Mouse (Mus musculus): ENCODE data around the gene Hist1h2ag.
A peak's percentile ranks its signal among the peaks of the same experiment; 100 is the strongest.

The Hist1h2ag gene

DNA sequence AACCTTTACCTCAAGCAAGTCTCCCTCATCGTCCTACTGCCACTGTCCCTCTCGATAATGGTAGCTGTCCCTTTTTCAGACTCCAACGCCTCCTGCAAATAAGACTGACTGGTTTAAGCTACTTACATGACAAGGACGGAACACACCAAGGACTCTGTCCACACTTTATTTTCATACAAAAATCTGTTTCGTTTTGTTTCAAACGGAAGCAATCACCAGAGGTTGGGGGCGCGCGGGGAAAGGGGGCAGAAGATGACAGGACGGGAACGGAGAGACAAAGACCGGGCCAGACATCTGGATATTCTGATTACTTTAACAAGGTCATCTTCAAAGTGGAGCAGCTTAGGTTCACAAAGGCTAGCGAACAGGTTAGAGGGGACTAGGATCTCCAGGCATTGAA, 29.0 kb downstream of the Hist1h2ag start:
- peak in 1 of 2 experiments; percentile 61 for DNase-seq (ENCODE audit: inconsistent age in 2 of 2, low spot score in 1 of 2)

DNA sequence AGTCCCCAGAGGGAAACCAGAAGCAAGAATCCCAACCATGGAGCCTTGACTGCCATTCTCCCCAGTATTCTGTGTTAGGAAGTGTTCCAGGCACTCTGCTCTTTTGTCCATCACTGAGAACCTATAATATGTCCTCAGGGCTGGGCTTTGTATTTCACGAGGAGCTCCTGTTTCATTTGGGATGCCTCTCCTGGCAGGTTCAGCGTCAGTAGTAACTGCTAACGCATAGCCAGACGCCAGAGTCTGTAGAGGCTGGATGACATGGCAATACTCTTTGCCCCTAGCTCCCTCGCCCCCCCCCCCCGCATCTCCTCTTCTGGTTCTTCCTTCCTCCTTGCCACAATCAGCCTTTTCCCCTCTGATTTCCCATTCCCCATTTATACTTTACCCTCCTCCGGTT, 33.1 kb downstream of the Hist1h2ag start, which contains the start of gene Prss16:
Gene Prss16 (minus strand): TSS at position 101 of the 400 bp plus-strand sequence.
- no peak for DNase-seq (ENCODE audit: inconsistent age in 2 of 2, low spot score in 1 of 2)

GRCm38 (mm10) chr13:22008707-22009106, 34.0 kb downstream of the Hist1h2ag start:
- DNase-seq (ENCODE audit: inconsistent age in 2 of 2, low spot score in 1 of 2), result no peak

- no peak for DNase-seq (ENCODE audit: inconsistent age in 2 of 2, low spot score in 1 of 2)
Observed at GRCm38 (mm10) chr13:22007872-22008271, 34.9 kb downstream of the Hist1h2ag start.

DNA sequence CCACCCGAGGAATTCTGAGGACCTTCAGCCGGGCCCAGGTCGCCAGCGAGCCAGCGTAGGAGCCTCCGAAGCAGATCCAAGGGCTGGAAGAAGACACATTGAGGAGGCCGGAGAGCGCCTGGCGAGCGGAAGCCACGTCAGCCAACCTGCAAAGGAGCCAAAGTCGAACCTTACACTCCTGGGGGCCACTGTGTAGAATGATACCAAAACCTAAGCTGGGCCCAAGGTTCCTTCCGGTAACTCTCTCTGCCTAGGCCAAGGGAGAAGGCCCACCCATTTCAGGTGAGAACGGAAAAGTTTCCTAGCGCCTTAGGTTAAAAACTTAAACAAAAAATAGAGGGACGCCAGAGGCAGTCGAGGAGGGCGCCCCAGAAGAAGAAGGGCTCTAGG, 35.6 kb downstream of the Hist1h2ag start:
- no peak for DNase-seq (ENCODE audit: inconsistent age in 2 of 2, low spot score in 1 of 2)

- peak; percentile 38 to 88 for DNase-seq (ENCODE audit: inconsistent age in 2 of 2, low spot score in 1 of 2)
Observed at GRCm38 (mm10) chr13:22006334-22007120, 36.2 kb downstream of the Hist1h2ag start.

DNA sequence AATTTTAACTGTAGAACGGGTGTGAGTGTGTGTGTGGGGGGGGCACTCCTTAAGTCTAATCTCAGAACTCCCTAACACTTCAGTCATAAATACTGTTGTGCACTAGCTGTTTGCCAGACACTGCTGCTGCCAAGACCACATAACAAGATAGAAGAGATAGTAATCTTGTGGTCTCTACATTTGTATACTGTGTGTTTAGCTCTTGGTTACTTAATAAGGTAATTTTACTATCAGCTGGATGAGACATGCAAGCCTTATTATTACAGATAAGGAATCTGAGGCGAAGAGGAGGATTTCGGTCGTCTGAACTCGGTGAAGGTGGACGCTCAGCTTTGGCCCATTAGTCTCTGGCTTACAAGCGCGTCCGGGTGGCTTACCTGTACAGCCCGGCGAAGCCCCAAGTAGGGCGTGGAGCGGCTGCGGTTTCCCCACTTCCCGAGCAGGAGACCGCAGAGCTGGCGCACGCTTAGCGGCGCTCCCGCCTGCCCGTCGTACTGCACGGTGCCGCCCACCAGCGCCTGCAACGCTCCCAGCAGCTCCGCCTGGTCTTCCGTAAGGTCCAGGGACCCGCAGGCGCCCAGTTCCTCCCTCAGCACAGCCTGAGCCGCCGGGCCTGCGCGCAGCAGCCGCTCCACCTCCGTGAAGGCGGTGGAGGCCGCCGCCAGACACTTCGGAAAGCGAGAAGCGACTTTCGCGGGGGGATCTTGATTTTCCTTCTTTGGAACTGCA, 37.0 kb downstream of the Hist1h2ag start:
- peak in 1 of 2 experiments; percentile 39 for DNase-seq (ENCODE audit: inconsistent age in 2 of 2, low spot score in 1 of 2)

- no peak for DNase-seq (ENCODE audit: inconsistent age in 2 of 2, low spot score in 1 of 2)
Observed at GRCm38 (mm10) chr13:22001823-22002222, 40.9 kb downstream of the Hist1h2ag start.

DNA sequence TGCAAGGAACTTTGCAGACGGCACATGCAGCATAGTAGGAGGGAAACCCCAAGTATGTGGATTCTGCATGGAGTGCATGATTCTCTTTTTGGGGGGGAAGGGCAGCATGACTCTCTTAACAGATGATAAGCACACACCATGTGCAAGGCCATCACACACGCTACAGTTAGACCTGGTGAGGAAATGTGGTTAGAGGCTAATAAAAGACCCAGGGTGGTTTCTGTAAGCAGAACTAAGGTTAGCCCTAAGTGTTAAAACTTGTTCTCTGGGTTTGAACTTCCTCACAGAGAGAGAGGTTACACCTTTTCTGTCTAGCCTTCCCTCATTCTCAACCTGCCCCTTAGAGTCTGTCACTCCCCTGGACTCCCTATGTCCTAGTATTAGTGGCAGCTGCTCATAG, 41.4 kb downstream of the Hist1h2ag start:
- DNase-seq (ENCODE audit: inconsistent age in 2 of 2, low spot score in 1 of 2), result no peak

- no peak for DNase-seq (ENCODE audit: inconsistent age in 2 of 2, low spot score in 1 of 2)
Observed at GRCm38 (mm10) chr13:21999147-21999546, 43.6 kb downstream of the Hist1h2ag start.

GRCm38 (mm10) chr13:21998412-21998811, 44.3 kb downstream of the Hist1h2ag start:
- DNase-seq (ENCODE audit: inconsistent age in 2 of 2, low spot score in 1 of 2), result no peak

GRCm38 (mm10) chr13:21997821-21998220, 44.9 kb downstream of the Hist1h2ag start:
- no peak for DNase-seq (ENCODE audit: inconsistent age in 2 of 2, low spot score in 1 of 2)

DNA sequence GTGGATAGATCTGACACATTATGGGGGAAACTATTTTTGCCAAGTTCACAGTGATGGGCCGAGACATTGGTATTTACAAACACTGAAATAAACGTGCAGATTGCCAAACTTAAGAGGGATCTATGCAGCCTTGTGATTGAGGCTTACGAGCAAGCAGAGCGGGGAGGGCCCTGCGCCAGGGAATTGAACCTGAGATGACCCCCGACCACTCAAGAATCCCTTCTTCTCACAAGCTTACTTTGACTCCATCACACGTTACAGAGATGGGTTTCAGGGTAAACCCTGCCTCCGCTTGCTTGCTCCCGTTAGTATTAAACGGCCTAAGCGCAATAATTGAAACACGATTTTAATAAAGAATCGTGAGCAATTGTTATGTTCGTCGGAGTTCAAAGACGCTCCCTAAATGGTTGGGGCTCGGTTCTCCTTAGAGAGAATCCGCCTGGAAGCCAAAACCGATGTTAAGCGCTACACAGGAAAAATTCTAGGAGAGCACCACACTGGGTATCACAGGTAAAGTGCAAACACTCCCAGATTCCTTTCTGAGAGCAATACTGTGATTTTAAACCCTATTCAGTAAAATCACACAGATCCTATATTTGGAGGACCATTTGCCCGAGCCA, 45.4 kb downstream of the Hist1h2ag start:
- no peak for DNase-seq (ENCODE audit: inconsistent age in 2 of 2, low spot score in 1 of 2)

DNA sequence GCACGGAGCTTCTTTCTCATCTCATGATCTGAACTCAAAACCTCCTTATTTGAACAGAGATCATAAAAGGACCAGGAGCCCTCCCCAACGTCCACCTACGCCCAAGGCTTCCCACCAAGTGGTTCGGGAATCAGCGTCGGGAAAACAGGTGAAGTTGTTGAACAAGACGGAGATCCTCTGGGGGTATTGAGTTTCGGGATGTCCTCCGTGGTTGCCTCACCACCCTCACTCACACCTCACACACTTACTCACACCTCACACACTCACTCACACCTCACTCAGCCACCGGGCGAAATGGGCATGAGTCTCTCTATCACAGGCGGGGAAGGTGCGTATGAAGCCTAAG, 45.9 kb downstream of the Hist1h2ag start:
- no peak for DNase-seq (ENCODE audit: inconsistent age in 2 of 2, low spot score in 1 of 2)

DNA sequence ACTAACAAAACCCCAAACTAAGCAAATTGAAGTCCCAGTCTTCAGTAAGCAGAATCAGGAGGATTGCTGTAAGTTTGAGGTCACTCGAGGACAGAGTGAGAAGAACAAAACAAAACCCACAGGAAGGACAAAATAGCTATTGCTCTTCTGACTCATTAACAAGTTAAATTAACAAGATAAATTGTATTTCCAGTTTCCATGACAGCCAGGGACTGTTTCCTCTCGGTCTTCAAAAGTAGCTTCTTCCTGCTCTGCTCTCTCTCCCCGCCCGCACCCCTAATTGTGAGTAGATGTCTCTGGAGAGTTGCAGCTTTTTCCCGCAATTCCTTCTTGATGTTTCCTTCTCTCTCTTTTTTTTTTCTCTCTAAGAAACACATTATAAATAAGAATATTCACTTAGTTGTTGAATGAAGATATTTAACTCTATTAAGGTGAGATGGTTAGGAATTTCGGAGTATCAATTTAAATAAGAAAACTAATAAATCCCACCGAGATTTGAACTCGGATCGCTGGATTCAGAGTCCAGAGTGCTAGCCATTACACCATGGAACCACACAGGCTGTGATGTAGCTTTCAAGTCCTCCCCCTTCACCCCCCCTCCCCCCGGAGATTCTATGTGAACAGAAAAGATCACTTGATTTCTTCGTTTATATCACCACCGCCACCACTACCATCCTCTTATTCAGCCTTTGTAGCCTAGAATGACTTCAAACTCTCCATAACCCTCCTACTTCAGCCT, 46.5 kb downstream of the Hist1h2ag start:
- peak in 1 of 2 experiments; percentile 49 for DNase-seq (ENCODE audit: inconsistent age in 2 of 2, low spot score in 1 of 2)

DNA sequence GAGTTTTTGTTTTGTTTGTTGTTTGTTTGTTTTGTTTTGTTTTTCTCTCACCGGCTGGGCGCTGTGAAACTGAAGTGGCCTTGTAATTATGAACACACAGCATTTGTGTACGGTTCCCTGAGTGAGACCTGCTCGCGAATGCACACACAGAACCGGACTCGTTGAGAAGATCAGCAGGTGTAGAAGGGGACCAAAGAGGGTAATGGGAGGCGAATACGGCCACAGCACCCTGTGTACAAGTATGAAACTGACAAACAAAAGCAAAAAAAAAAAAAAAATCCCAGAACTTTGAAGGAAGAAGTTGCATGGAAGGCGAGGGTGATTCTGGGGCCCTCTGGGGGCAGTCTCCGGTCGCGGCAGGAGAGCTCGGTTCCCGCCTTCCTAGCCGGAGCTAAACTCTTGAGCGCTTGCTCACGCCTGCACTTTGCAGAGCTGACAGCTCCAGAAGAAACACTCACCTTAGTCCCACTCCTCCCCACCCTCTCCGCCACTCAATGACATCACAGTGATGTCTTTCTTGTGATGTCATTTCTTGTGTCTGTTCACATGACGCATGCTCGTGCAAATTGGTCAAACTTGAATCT, 47.3 kb downstream of the Hist1h2ag start:
- peak in 1 of 2 experiments; percentile 64 for DNase-seq (ENCODE audit: inconsistent age in 2 of 2, low spot score in 1 of 2)

DNA sequence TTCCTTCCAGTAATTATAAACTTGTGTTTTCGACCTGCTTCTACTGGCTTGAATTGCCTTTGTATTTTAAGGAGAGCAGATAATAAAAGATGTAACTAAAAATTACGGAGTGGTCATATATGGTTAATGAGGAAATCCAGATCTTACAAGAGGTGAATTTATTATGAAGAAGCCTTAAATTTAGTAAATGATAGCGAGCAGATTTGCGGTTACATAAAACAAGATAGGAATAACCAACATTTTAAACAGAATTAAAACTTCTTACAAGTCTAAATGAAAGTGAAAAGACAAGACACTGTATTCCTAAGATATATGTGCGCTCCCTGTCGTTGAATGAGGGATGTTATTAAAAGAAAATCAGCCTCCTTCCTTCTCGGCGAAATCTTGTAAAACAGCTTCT, 47.8 kb downstream of the Hist1h2ag start:
- no peak for DNase-seq (ENCODE audit: inconsistent age in 2 of 2, low spot score in 1 of 2)

DNA sequence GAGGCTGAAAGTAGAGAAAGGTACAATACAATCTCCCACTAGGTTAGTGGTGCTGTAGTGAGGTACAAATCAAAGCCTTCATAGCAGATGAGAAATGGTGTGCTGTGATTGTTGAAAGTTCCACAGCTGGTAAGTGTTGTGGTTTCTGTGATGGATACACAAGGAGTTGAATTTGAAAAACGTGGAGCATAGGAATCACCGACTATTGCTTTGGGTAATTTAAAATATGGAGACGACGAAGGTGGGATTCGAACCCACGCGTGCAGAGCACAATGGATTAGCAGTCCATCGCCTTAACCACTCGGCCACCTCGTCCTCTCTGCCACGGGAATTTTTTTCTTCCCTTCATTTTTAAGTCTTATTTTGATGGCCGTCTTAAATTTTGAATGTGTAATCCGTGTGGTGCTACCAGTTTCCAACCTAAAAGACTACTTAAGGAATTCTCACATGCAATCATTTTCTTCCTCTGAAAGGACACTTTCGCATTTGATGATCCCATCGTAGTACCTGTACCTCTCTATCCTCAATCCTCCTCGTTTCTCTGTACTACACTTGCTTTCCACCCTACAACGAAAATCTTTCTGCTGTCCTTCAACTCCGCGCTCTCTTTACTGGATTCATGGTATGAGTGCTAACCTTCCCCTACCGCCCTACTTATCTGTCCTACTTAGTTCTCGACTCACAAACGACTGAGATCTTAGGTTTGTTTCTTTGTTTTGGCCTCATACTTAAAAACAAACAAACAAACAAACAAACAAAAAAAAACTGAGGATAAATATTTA, 48.6 kb downstream of the Hist1h2ag start:
- peak in 1 of 2 experiments; percentile 73 for DNase-seq (ENCODE audit: inconsistent age in 2 of 2, low spot score in 1 of 2)

DNA sequence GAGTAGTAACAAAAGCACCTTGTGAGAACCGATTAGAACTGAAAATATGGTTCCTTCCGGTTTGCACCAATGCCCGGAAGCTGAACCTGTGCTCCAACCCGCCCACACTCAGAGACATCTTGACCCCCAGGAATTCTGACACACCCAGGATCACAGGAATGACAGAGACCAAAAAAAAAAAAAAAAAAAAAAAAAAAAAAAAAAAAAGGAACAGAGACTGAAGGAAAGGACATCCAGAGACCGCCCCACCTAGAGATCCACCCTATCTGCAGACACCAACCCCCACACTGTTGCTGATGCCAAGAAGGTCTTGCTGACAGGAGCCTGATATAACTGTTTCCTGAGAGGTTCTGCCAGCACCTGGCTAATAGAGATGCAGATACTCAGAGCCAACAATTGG, 50.2 kb downstream of the Hist1h2ag start:
- DNase-seq (ENCODE audit: inconsistent age in 2 of 2, low spot score in 1 of 2), result no peak
